Mouse (Mus musculus): ENCODE results near the gene BC030870.

BC030870 gene

GRCm38 (mm10) chr8:65126014-65126413 is 3.3 kb downstream of the BC030870 start:
- no peaks in the 10 kb centered on the region for H3K9me3 ChIP-seq (ENCODE audit: low read length)
- H3K4me1 ChIP-seq (replicated peaks; ENCODE audit: low read depth, low read length) = no peaks in the 10 kb centered on the region
- TF ChIP-seq POU5F1 (IDR thresholded peaks at IDR 0.05; ENCODE audit: borderline replicate concordance, low read length) (no peak), NANOG (IDR thresholded peaks at IDR 0.05; ENCODE audit: borderline replicate concordance, low read length) (no peak), CTCF (conservative IDR thresholded peaks at IDR 0.05; ENCODE audit: low read length) (no peak)
- H3K36me3 ChIP-seq (ENCODE audit: insufficient read depth, low read length) = no peaks in the 10 kb centered on the region
- H3K27me3 ChIP-seq (ENCODE audit: insufficient read depth, low read length) = no peaks in the 10 kb centered on the region
- no peak overlapping the region for H3K4me3 ChIP-seq (replicated peaks; ENCODE audit: low read length)

DNA sequence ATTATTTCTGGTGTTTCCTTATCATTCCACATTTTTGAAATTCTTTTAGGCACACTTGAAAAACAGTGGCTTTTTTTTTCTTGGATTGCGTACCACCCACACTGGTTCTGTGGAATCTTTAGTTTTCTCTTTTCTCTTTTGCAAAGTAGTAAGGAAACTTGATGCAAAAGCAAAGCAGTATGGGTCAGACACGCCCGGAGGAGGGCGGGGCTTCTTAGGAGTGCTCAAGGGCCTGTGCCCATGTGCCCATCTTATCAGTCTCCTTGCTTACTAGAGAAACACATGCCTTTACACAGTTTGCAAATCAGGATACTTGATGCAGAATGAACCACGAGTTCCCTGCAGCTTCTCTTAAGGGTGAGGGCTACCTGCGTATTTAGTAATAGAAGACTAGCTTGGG is 17.3 kb downstream of the BC030870 start:
- Histone ChIP-seq H3K9me3 (ENCODE audit: low read length) (no peaks in the 10 kb centered on the region), H3K36me3 (ENCODE audit: insufficient read depth, low read length) (no peaks in the 10 kb centered on the region), H3K4me1 (replicated peaks; ENCODE audit: low read depth, low read length) (0 out of 2 replicates have a peak, but pooled peaks cover 3% of the 10 kb centered on the region), H3K4me3 (replicated peaks; ENCODE audit: low read length) (no peak overlapping the region), H3K27me3 (ENCODE audit: insufficient read depth, low read length) (no peaks in the 10 kb centered on the region)
- TF ChIP-seq POU5F1 (IDR thresholded peaks at IDR 0.05; ENCODE audit: borderline replicate concordance, low read length) (no peak), CTCF (conservative IDR thresholded peaks at IDR 0.05; ENCODE audit: low read length) (no peak), NANOG (IDR thresholded peaks at IDR 0.05; ENCODE audit: borderline replicate concordance, low read length) (no peak)

- peak; percentile 89 for TF ChIP-seq CTCF (conservative IDR thresholded peaks at IDR 0.05; ENCODE audit: low read length)
- no peak for TF ChIP-seq NANOG (IDR thresholded peaks at IDR 0.05; ENCODE audit: borderline replicate concordance, low read length)
Observed at GRCm38 (mm10) chr8:65110285-65110691, 19.1 kb downstream of the BC030870 start.

GRCm38 (mm10) chr8:65108936-65109335 is 20.4 kb downstream of the BC030870 start:
- no peaks in the 10 kb centered on the region for H3K9me3 ChIP-seq (ENCODE audit: low read length)
- H3K4me3 ChIP-seq (replicated peaks; ENCODE audit: low read length) = no peak overlapping the region
- 0 out of 2 replicates have a peak, but pooled peaks cover 3% of the 10 kb centered on the region for H3K4me1 ChIP-seq (replicated peaks; ENCODE audit: low read depth, low read length)
- TF ChIP-seq NANOG (IDR thresholded peaks at IDR 0.05; ENCODE audit: borderline replicate concordance, low read length) (no peak), CTCF (conservative IDR thresholded peaks at IDR 0.05; ENCODE audit: low read length) (no peak), POU5F1 (IDR thresholded peaks at IDR 0.05; ENCODE audit: borderline replicate concordance, low read length) (no peak)
- H3K36me3 ChIP-seq (ENCODE audit: insufficient read depth, low read length) = no peaks in the 10 kb centered on the region
- H3K27me3 ChIP-seq (ENCODE audit: insufficient read depth, low read length) = no peaks in the 10 kb centered on the region

More at GRCm38 (mm10) chr8:65110285-65110691, 19.1 kb downstream of the BC030870 start:
- Histone ChIP-seq H3K4me3 (replicated peaks; ENCODE audit: low read length) (no peak overlapping the region), H3K4me1 (replicated peaks; ENCODE audit: low read depth, low read length) (0 out of 2 replicates have a peak, but pooled peaks cover 3% of the 10 kb centered on the region), H3K27me3 (ENCODE audit: insufficient read depth, low read length) (no peaks in the 10 kb centered on the region), H3K9me3 (ENCODE audit: low read length) (no peaks in the 10 kb centered on the region), H3K36me3 (ENCODE audit: insufficient read depth, low read length) (no peaks in the 10 kb centered on the region)

DNA sequence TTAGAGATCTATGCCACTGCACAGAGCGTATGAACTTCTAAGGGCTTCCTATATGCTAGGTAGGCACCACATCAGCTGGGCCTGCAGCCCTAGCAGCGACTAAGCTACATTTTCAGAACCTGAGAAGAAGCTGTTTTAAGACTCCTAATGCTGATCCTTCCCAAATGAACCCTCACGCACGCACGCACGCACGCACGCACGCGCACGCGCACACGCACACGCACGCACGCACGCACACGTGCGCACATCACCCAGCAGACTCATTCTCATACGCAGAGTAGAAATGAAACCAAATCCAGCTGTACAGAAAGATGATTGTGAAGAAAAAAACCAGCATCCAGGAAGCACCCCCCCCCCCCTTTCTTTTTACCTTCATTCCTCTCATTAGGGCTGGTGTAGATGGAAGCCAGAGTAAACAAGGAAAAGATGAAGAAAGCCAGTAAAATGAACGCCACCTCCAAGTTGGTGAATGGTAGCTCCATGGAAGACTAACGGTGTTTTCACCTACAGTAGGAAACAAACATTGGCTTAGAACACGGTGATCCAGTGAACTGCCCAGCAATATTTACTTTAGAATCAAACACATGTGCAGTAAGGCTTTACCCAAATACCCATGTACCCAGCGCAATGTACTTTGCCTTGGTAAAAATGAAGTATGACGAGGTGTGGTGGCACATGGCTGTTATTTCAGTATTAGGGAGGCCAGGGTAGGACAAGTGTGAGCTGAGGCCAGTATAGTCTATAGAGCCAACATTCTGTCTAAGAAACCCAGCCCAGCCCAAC is 21.2 kb downstream of the BC030870 start:
- no peak for TF ChIP-seq POU5F1 (IDR thresholded peaks at IDR 0.05; ENCODE audit: borderline replicate concordance, low read length)
- TF ChIP-seq CTCF (conservative IDR thresholded peaks at IDR 0.05; ENCODE audit: low read length) = no peak
- no peak for TF ChIP-seq NANOG (IDR thresholded peaks at IDR 0.05; ENCODE audit: borderline replicate concordance, low read length)
- no peaks in the 10 kb centered on the region for H3K36me3 ChIP-seq (ENCODE audit: insufficient read depth, low read length)
- H3K27me3 ChIP-seq (ENCODE audit: insufficient read depth, low read length) = no peaks in the 10 kb centered on the region

GRCm38 (mm10) chr8:65104041-65104440 is 25.3 kb downstream of the BC030870 start:
- Histone ChIP-seq H3K27me3 (ENCODE audit: insufficient read depth, low read length) (no peaks in the 10 kb centered on the region), H3K36me3 (ENCODE audit: insufficient read depth, low read length) (no peaks in the 10 kb centered on the region), H3K4me3 (replicated peaks; ENCODE audit: low read length) (no peak overlapping the region), H3K4me1 (replicated peaks; ENCODE audit: low read depth, low read length) (no peaks in the 10 kb centered on the region), H3K9me3 (ENCODE audit: low read length) (no peaks in the 10 kb centered on the region)
- no peak for TF ChIP-seq CTCF (conservative IDR thresholded peaks at IDR 0.05; ENCODE audit: low read length)
- no peak for TF ChIP-seq NANOG (IDR thresholded peaks at IDR 0.05; ENCODE audit: borderline replicate concordance, low read length)
- no peak for TF ChIP-seq POU5F1 (IDR thresholded peaks at IDR 0.05; ENCODE audit: borderline replicate concordance, low read length)

More for the DNA sequence above, 21.2 kb downstream of the BC030870 start:
- no peaks in the 10 kb centered on the region for H3K9me3 ChIP-seq (ENCODE audit: low read length)
- 0 out of 2 replicates have a peak, but pooled peaks cover 3% of the 10 kb centered on the region for H3K4me1 ChIP-seq (replicated peaks; ENCODE audit: low read depth, low read length)
- no peak overlapping the region for H3K4me3 ChIP-seq (replicated peaks; ENCODE audit: low read length)

DNA sequence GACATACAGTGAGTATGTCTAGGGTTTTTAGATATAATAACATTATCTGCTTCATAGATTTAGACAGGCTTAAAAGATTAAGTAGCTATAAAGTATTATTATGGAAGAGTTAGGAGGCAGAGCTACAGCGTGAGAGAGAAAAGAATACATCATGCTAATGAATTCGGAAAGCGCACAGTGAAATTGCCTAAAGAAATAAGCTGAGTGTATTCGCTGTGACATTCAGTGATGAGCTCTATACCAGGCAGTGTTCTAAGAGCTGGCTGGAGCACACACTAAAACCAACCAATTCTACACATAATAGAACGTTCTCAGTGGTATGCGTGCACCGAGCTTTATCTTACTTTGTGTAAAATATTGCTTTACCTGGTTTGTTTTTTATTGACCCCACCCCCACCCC is 25.7 kb downstream of the BC030870 start:
- TF ChIP-seq NANOG (IDR thresholded peaks at IDR 0.05; ENCODE audit: borderline replicate concordance, low read length) = no peak
- no peak for TF ChIP-seq CTCF (conservative IDR thresholded peaks at IDR 0.05; ENCODE audit: low read length)
- TF ChIP-seq POU5F1 (IDR thresholded peaks at IDR 0.05; ENCODE audit: borderline replicate concordance, low read length) = no peak
- H3K27me3 ChIP-seq (ENCODE audit: insufficient read depth, low read length) = no peaks in the 10 kb centered on the region
- H3K9me3 ChIP-seq (ENCODE audit: low read length) = no peaks in the 10 kb centered on the region
- no peak overlapping the region for H3K4me3 ChIP-seq (replicated peaks; ENCODE audit: low read length)
- H3K4me1 ChIP-seq (replicated peaks; ENCODE audit: low read depth, low read length) = no peaks in the 10 kb centered on the region
- no peaks in the 10 kb centered on the region for H3K36me3 ChIP-seq (ENCODE audit: insufficient read depth, low read length)

DNA sequence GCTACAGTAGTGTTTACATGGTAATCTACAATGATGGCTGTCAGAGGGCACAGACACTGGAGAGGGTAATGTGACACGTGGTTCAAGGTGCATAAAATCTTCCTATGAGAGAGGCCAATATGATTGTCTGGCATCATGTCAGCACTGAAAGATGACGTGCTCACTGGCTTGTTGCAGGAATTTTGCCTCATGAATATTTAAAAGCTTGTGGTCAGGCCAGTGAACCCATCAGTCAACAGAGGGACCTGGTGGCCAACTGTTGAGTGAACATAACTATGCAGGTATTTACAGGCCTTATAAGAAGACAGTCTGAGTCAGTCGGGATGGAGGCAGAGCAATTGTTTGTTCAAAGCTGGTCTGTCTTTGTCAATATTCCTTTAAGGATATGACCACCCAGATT is 29.6 kb downstream of the BC030870 start:
- no peaks in the 10 kb centered on the region for H3K36me3 ChIP-seq (ENCODE audit: insufficient read depth, low read length)
- H3K9me3 ChIP-seq (ENCODE audit: low read length) = no peaks in the 10 kb centered on the region
- H3K4me1 ChIP-seq (replicated peaks; ENCODE audit: low read depth, low read length) = no peaks in the 10 kb centered on the region
- TF ChIP-seq NANOG (IDR thresholded peaks at IDR 0.05; ENCODE audit: borderline replicate concordance, low read length) = no peak
- no peak for TF ChIP-seq POU5F1 (IDR thresholded peaks at IDR 0.05; ENCODE audit: borderline replicate concordance, low read length)
- H3K27me3 ChIP-seq (ENCODE audit: insufficient read depth, low read length) = no peaks in the 10 kb centered on the region
- no peak overlapping the region for H3K4me3 ChIP-seq (replicated peaks; ENCODE audit: low read length)
